Mouse (Mus musculus): ENCODE results near the gene Col15a1. TPM values are rescaled to one million over a fixed set of nuclear protein-coding genes. Genes with fewer than 3 reads are reported as not detected.

Col15a1 gene
- polyA plus RNA-seq (2016; fragmentation: Nextera tagmentation; extraction: Ambion mirVana) = 11.9 and 13.1 TPM in 2 replicates

DNA sequence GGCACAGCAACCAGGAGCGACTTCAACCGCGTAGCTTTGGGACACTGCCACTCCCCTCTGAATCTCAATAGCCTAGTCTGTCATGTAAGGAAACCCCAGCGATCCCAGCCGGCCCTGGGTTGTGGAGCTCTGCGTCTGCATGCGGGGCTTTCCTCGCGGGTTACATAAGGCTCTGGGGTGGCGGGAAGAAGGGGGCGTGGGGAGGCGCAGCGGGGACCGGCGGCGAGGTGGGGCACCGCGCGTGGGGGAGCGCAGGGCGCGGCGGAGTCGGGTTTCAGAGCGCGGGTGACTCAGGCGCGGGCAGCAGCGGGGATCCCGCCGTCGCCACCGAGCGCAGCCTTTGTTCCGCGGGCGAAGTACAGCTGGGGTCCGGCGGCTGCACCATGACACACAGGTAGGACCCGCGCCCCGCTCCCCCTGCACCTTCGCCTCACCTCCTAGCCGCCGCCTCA lies at the start of gene Col15a1:
Col15a1 (plus strand) TSS at position 193 of the 452 bp plus-strand sequence.
- Histone ChIP-seq H3K27ac (0 out of 2 replicates have a peak within 1 kb of the TSS, but pooled peaks have one; percentile 50), H3K4me1 (replicated peaks) (peaks cover 14% of the 10 kb centered on the region; the same call in 1 of the 2 replicates), H3K36me3 (no peaks in the 10 kb centered on the region), H3K9me3 (no peaks in the 10 kb centered on the region), H3K9ac (replicated peaks) (peak within 1 kb of the TSS; percentile 64), H3K4me3 (replicated peaks) (peak within 1 kb of the TSS; percentile 55), H3K4me2 (peak within 1 kb of the TSS; percentile 93), H3K27me3 (peaks cover 75% of the 10 kb centered on the region)
- no peak for ATAC-seq (ENCODE audit: insufficient number of reproducible peaks, insufficient read depth, low FRiP score, low TSS enrichment, low read depth)
- 2% methylated on average over 26 of the region's 45 CpGs for WGBS

DNA sequence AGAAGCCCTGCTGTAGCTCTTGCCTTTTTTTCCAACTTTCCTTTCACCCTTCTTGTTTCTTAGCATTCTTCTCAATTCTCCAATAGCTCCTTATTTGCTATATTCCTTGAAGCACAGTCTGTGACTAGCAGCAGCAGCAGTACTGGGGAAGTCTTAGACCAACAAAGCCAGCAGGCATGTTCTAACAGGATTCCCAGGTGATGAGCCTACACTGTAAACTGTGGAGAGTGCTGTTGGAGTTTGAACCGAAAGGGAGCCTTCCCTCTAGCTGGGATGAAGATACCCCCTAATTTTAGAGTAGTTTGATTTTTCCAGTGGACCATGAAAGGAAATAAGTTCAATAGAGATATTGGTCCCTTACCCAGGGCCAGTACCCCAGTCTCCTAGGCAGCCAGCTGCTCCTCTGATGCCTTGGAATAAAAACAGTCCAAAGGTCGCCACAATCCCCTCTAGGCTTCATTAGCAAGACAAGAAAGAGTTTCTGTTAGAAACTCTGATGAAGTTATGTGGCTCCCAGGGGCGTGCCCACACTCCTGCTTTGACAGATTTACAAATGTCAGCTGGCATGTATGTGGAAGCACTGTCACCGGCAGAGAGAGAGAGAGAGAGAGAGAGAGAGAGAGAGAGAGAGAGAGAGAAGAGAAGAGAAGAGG lies 46.7 kb upstream of the Col15a1 start:
- H3K4me1 ChIP-seq (replicated peaks) = 0 out of 2 replicates have a peak, but pooled peaks cover 3% of the 10 kb centered on the region
- no peaks in the 10 kb centered on the region; the same call in 1 of the 2 replicates for H3K9me3 ChIP-seq
- H3K36me3 ChIP-seq = no peaks in the 10 kb centered on the region
- no peak overlapping the region for H3K4me3 ChIP-seq (replicated peaks)
- no peaks in the 10 kb centered on the region for H3K27me3 ChIP-seq
- ATAC-seq (ENCODE audit: insufficient number of reproducible peaks, insufficient read depth, low FRiP score, low TSS enrichment, low read depth) = no peak
- H3K9ac ChIP-seq (replicated peaks) = no peak overlapping the region
- peak overlapping the region; percentile 2; the same call in 1 of the 2 replicates for H3K27ac ChIP-seq
- 14% methylated on average over 4 of the region's 4 CpGs for WGBS
- no peak overlapping the region for H3K4me2 ChIP-seq

DNA sequence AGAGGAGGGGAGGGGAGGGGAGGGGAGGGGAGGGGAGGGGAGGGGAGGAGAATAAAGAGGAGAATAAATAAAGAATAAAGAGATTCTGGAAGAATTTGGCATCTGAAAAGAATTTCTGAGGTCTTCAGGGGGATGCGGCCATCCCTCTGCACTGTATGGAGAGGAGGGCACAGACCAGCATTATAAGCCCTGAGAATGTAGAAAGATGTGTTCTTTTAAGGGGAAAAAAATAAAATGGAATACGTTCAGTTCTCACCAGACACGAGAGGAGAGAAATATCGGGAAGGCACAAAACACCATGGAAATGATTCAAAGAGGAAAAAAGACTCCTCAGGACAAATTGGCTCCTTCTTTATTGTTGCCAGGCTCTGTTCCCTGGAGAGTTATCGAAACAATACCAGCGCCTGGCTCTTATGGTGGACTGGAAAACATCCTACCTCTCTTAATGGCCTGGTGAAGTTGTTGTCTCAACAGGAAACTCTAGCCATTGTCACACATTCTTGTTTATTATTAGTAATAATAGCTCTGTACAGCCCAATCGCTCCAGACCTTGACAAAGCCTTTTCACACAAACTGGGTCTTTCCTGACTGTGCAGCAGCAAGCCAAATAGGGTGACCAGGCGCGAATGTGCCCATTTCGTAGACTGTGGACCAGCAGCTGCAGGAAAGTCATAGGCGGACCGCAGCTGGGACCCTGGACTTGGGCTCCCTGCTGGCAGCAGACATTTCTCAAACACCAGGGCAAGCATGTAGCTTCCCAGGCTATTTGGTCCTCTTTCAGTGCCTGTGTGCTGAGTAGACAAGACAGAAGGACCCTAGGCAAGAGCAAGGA lies 46.0 kb upstream of the Col15a1 start:
- Histone ChIP-seq H3K27me3 (no peaks in the 10 kb centered on the region), H3K4me3 (replicated peaks) (no peak overlapping the region), H3K36me3 (no peaks in the 10 kb centered on the region), H3K27ac (no peak overlapping the region), H3K4me2 (no peak overlapping the region), H3K9ac (replicated peaks) (no peak overlapping the region), H3K4me1 (replicated peaks) (0 out of 2 replicates have a peak, but pooled peaks cover 3% of the 10 kb centered on the region), H3K9me3 (no peaks in the 10 kb centered on the region; the same call in 1 of the 2 replicates)
- WGBS = 71% methylated on average over 12 of the region's 12 CpGs
- ATAC-seq (ENCODE audit: insufficient number of reproducible peaks, insufficient read depth, low FRiP score, low TSS enrichment, low read depth) = no peak

DNA sequence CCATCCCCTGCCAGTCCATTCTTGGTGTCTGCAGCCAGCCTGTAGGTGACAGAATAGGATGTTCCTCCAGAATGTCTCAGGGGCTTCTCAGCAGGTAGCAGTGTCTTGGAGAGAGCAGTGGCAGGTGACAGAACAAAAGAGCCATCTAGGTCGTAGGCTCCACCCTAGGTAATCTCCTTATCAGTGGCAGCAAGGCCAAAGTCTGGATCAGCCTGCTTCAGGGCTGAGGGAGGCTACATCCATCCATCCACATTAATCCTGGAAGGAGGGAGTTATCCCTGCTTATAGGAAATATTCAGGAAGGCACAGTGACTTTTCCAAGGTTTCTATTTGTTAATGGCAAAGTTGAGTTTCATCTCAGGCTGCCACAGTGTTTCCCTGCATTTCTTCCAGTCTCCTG lies 35.6 kb upstream of the Col15a1 start:
- Histone ChIP-seq H3K4me1 (replicated peaks) (0 out of 2 replicates have a peak, but pooled peaks cover 3% of the 10 kb centered on the region), H3K27me3 (no peaks in the 10 kb centered on the region), H3K9me3 (no peaks in the 10 kb centered on the region), H3K9ac (replicated peaks) (no peak overlapping the region), H3K27ac (no peak overlapping the region), H3K36me3 (no peaks in the 10 kb centered on the region), H3K4me2 (no peak overlapping the region), H3K4me3 (replicated peaks) (no peak overlapping the region)
- ATAC-seq (ENCODE audit: insufficient number of reproducible peaks, insufficient read depth, low FRiP score, low TSS enrichment, low read depth) = no peak
- WGBS = 63% methylated on average over 1 of the region's 1 CpGs

DNA sequence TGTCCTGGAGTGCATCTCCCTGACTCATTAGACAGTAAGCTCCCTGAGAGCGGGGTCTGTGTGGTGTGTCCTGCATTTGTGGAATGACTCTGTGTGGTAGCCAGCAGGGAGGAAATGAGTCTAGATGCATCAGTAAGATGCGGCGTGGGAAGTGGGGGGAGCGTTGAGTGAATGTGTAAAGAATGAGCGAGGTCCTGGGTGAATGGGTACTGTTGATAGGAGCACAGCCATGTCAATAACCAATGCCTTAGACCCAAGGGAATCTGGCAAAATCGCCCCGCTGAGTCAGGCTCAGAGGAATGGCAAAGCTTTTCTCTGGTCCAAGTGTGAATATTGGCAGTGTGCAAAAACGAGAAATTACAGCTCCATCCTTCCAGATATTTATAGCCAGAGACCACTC lies 30.9 kb upstream of the Col15a1 start:
- 87% methylated on average over 8 of the region's 8 CpGs for WGBS
- Histone ChIP-seq H3K36me3 (no peaks in the 10 kb centered on the region), H3K4me3 (replicated peaks) (no peak overlapping the region), H3K4me1 (replicated peaks) (0 out of 2 replicates have a peak, but pooled peaks cover 3% of the 10 kb centered on the region), H3K27ac (no peak overlapping the region), H3K4me2 (no peak overlapping the region), H3K9ac (replicated peaks) (no peak overlapping the region), H3K9me3 (no peaks in the 10 kb centered on the region), H3K27me3 (no peaks in the 10 kb centered on the region)
- ATAC-seq (ENCODE audit: insufficient number of reproducible peaks, insufficient read depth, low FRiP score, low TSS enrichment, low read depth) = no peak

DNA sequence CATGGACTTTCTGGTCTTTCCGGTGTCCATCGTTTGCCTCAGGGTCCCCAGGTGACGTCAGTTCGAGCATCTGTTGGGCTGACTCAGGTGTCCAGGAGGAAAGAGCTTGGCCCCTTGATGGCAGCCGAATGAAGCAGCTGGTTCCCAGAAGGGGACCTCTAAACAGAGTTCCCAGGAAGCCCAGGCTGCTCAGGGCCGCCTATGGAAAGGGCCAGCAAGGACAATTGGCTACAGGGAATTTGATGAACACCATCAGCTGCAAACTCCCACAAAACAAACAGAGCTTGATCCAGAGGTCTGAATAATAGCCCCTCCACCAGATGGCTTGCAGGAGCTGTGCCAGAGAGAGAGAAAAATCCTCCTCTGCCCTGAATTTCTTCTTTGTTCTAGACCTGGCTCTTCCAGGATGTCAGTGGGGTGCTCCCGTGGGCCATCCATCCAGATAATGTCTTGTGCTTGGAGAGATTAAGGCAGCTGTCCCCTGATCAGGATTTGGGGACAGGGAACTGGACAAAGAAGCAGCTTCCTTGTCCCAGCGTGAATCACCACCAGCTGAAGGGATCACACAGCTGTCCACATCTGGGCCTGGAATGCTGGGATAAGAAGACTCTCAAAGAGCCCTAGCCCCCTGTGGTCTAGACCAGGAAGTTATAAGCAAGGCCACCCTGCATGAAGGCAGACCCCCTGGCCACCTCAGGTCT lies 29.6 kb upstream of the Col15a1 start:
- Histone ChIP-seq H3K4me2 (no peak overlapping the region), H3K4me1 (replicated peaks) (0 out of 2 replicates have a peak, but pooled peaks cover 3% of the 10 kb centered on the region), H3K9ac (replicated peaks) (no peak overlapping the region), H3K27ac (0 out of 2 replicates have a peak overlapping the region, but pooled peaks have one; percentile 14), H3K9me3 (no peaks in the 10 kb centered on the region), H3K27me3 (no peaks in the 10 kb centered on the region), H3K4me3 (replicated peaks) (no peak overlapping the region), H3K36me3 (no peaks in the 10 kb centered on the region)
- WGBS = 82% methylated on average over 8 of the region's 8 CpGs
- ATAC-seq (ENCODE audit: insufficient number of reproducible peaks, insufficient read depth, low FRiP score, low TSS enrichment, low read depth) = no peak

DNA sequence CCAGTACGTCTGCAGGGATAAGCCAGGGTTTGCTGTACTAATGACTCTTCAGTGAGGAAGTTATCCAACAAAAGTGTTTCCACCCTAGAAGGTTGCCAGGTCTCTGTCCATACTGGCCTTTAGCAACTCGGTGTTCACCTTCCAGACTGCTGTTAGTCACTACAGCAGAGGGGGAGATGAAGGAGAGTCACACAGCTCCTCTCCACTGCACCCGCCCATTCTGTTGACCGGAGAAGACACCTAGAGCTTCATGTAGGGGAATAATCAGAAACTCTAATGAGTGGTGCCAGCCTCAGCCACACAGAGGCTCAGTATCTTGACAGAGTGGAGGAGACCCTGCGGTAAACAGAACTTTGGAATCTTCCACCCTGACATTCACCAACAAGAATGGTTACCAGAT lies 28.4 kb upstream of the Col15a1 start:
- H3K9ac ChIP-seq (replicated peaks) = no peak overlapping the region
- no peaks in the 10 kb centered on the region for H3K9me3 ChIP-seq
- H3K36me3 ChIP-seq = no peaks in the 10 kb centered on the region
- no peaks in the 10 kb centered on the region for H3K27me3 ChIP-seq
- H3K27ac ChIP-seq = no peak overlapping the region
- no peak overlapping the region for H3K4me3 ChIP-seq (replicated peaks)
- ATAC-seq (ENCODE audit: insufficient number of reproducible peaks, insufficient read depth, low FRiP score, low TSS enrichment, low read depth) = no peak
- 0 out of 2 replicates have a peak, but pooled peaks cover 3% of the 10 kb centered on the region for H3K4me1 ChIP-seq (replicated peaks)
- WGBS = 77% methylated on average over 5 of the region's 5 CpGs
- H3K4me2 ChIP-seq = no peak overlapping the region

DNA sequence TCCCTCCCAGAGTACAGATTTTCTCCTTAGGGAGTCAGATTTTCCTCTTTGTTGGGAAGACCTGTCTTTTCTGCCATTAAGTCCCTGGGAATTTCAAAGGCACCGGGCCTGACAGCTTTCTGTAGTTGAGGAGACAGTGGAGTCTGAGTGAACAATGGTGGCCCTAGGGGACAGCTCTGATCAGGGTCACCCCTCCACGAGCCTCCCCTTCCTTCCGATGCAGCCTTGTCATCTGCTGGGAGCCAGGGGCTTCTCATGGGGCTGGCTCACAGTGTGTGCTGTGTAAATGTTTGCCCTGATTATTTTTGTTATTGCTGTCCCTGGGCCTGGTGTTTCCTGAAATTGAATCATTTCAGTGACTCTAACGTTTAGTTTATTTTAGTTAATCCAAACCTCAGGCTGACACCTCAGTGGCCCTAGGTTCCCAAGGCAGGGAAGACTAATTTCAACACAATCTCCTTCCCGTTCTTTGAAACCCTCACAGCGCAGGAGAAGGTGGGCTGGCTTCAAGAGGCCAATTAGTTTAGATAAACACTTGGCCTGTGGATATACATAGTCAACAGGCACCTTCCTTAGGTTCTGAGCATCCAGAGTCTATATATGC lies 23.8 kb upstream of the Col15a1 start:
- no peaks in the 10 kb centered on the region for H3K9me3 ChIP-seq
- H3K4me2 ChIP-seq = no peak overlapping the region
- H3K4me3 ChIP-seq (replicated peaks) = no peak overlapping the region
- 55% methylated on average over 6 of the region's 6 CpGs for WGBS
- H3K27me3 ChIP-seq = no peaks in the 10 kb centered on the region
- H3K27ac ChIP-seq = no peak overlapping the region
- ATAC-seq (ENCODE audit: insufficient number of reproducible peaks, insufficient read depth, low FRiP score, low TSS enrichment, low read depth) = no peak
- no peak overlapping the region for H3K9ac ChIP-seq (replicated peaks)
- H3K36me3 ChIP-seq = no peaks in the 10 kb centered on the region
- H3K4me1 ChIP-seq (replicated peaks) = no peaks in the 10 kb centered on the region

DNA sequence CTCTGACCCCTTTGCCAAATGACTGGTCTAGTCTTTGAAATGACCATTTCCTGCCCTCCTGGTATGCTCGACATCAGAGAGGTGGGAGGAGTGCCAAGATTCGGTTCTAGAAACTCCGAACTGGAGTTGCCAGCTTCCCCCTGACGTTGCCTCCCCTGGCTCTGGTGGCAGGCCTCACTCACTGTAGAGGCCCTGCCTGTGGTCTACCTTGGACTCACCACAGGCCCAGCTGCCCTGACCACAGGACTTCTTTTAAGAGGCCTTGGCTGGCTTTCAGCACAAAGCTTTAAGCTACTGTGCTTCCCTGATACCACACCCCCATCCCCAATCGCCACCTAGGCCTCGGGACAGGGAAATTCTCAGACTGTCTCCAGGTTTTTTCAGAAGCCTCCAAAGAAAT lies 21.4 kb upstream of the Col15a1 start:
- no peak for ATAC-seq (ENCODE audit: insufficient number of reproducible peaks, insufficient read depth, low FRiP score, low TSS enrichment, low read depth)
- 75% methylated on average over 6 of the region's 6 CpGs for WGBS
- H3K4me1 ChIP-seq (replicated peaks) = no peaks in the 10 kb centered on the region
- H3K27me3 ChIP-seq = no peaks in the 10 kb centered on the region
- no peak overlapping the region for H3K27ac ChIP-seq
- no peak overlapping the region for H3K4me3 ChIP-seq (replicated peaks)
- no peaks in the 10 kb centered on the region for H3K9me3 ChIP-seq
- no peak overlapping the region for H3K9ac ChIP-seq (replicated peaks)
- H3K4me2 ChIP-seq = no peak overlapping the region
- no peaks in the 10 kb centered on the region for H3K36me3 ChIP-seq

DNA sequence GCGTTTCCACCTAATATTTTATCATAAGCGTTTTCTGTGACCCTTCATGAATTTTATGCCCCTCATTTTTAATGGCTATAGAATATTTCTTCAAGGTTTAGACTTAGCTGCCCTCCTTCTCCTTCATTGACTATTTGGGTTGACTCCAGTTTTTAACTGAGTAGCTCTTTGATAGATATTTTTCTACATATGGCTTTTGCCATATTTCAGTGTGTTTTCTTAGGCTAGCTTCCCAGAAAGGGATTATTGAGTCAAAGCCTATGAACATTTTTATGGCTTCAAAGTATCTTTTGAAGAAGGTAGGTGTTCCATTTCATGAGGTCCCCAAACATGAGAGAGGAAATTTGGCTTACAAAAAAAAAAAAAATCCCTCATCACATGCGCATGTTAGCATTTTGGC lies 11.8 kb upstream of the Col15a1 start:
- Histone ChIP-seq H3K36me3 (no peaks in the 10 kb centered on the region), H3K4me1 (replicated peaks) (no peaks in the 10 kb centered on the region), H3K27ac (no peak overlapping the region), H3K4me3 (replicated peaks) (no peak overlapping the region), H3K9me3 (no peaks in the 10 kb centered on the region), H3K9ac (replicated peaks) (no peak overlapping the region), H3K4me2 (no peak overlapping the region), H3K27me3 (0 out of 2 replicates have a peak, but pooled peaks cover 3% of the 10 kb centered on the region)
- ATAC-seq (ENCODE audit: insufficient number of reproducible peaks, insufficient read depth, low FRiP score, low TSS enrichment, low read depth) = no peak
- 75% methylated on average over 3 of the region's 3 CpGs for WGBS
